Mouse (Mus musculus) limb, embryonic 14.5 days (tissue): ENCODE results near the gene Cst3. TPM values are rescaled to one million over a fixed set of nuclear protein-coding genes. Genes with fewer than 3 reads are reported as not detected.

Source experiments
- ATAC-seq: fragments of 200-750 bp; cut with Nextera tagmentation; 2 replicates; pipeline ENCODE4 v1.8.0; 2017; ENCODE audit warnings: low read depth, moderate number of reproducible peaks, moderate TSS enrichment; ENCODE audit not compliant: low FRiP score
- DNase-seq: peaks from one replicate; pipeline ENCODE4 v3.0.0-alpha.2; 2015; ENCODE audit warnings: low spot score
- H3K27ac ChIP-seq: fragments of 300-500 bp; sonication (generic); replicated peaks from 2 replicates; pipeline ENCODE4 v1.5.1; 2014; ENCODE audit warnings: low read depth, mild to moderate bottlenecking, low read length, moderate library complexity, mixed read lengths
- H3K27me3 ChIP-seq: fragments of 300-500 bp; sonication (generic); 2 replicates; pipeline ENCODE4 v1.6.1; 2014; ENCODE audit warnings: low read length, mixed read lengths; ENCODE audit not compliant: control insufficient read depth, insufficient read depth
- H3K36me3 ChIP-seq: fragments of 300-500 bp; sonication (generic); 2 replicates; pipeline ENCODE4 v1.6.1; 2014; ENCODE audit warnings: mild to moderate bottlenecking, low read length, moderate library complexity, mixed read lengths; ENCODE audit not compliant: control insufficient read depth, insufficient read depth
- H3K4me1 ChIP-seq: fragments of 300-500 bp; sonication (generic); 2 replicates; pipeline ENCODE4 v1.6.1; 2014; ENCODE audit warnings: antibody characterized with exemption, low read length, mixed read lengths; ENCODE audit not compliant: control insufficient read depth, insufficient read depth
- H3K4me2 ChIP-seq: fragments of 300-500 bp; sonication (generic); replicated peaks from 2 replicates; pipeline ENCODE4 v1.6.1; 2014; ENCODE audit warnings: low read depth, mild to moderate bottlenecking, low read length, moderate library complexity; ENCODE audit not compliant: severe bottlenecking
- H3K4me3 ChIP-seq: fragments of 300-500 bp; sonication (generic); replicated peaks from 2 replicates; pipeline ENCODE4 v1.5.1; 2014; ENCODE audit warnings: low read length
- H3K9ac ChIP-seq: fragments of 300-500 bp; sonication (generic); 2 replicates; pipeline ENCODE4 v1.6.1; 2014; ENCODE audit warnings: mild to moderate bottlenecking, low read depth, low read length, moderate library complexity; ENCODE audit not compliant: severe bottlenecking
- H3K9me3 ChIP-seq: fragments of 300-500 bp; sonication (generic); 2 replicates; pipeline ENCODE4 v1.6.1; 2016; ENCODE audit warnings: low read length; ENCODE audit not compliant: control insufficient read depth
- POLR2A ChIP-seq: fragments of 200-500 bp; IDR thresholded peaks from 2 replicates; pipeline ENCODE4 v1.8.0; 2012; ENCODE audit warnings: inconsistent platforms, mild to moderate bottlenecking, moderate library complexity, borderline replicate concordance; ENCODE audit not compliant: insufficient read depth, insufficient read length; ENCODE audit errors: extremely low read depth
- WGBS: fragments of 180-500 bp; shearing (Covaris S2); extraction: QIAGEN DNeasy Blood & Tissue Kit; methylation state at CpG from one replicate; pipeline ENCODE4 v1.1.7; 2014; 5-methylcytosine and 5-hydroxymethylcytosine counted together
- polyA plus RNA-seq, 2 experiments: library from polyadenylated mRNA; depleted of rRNA in 1 of 2; stranded (reverse) in 1 of 2; unstranded in 1 of 2; fragments of >200 nt; fragmentation: Nextera tagmentation in 1 of 2; extraction: Ambion mirVana in 1 of 2; gene quantifications; 2 replicates each; pipeline versions ENCODE4 v1.2.1 to v1.2.3; 2012 to 2014

Gene Cst3
- polyA plus RNA-seq, 2 experiments: 413 to 558 TPM

- Histone ChIP-seq H3K27ac (no peak overlapping the region), H3K36me3 (no peaks in the 10 kb centered on the region), H3K27me3 (no peaks in the 10 kb centered on the region), H3K4me2 (no peak overlapping the region), H3K9ac (no peak overlapping the region; the same call in 1 of the 2 replicates), H3K4me3 (no peak overlapping the region), H3K9me3 (no peaks in the 10 kb centered on the region), H3K4me1 (peaks cover 15% of the 10 kb centered on the region)
- DNase-seq: no peak
- TF ChIP-seq POLR2A: no peak
- 8% methylated on average over 2 of the region's 2 CpGs for WGBS
- ATAC-seq: no peak
Observed at GRCm38 (mm10) chr2:148878641-148879130, 3.2 kb upstream of the Cst3 start.

- no peak overlapping the region for H3K9ac ChIP-seq
- H3K4me1 ChIP-seq: peaks cover 24% of the 10 kb centered on the region
- no peak overlapping the region for H3K4me2 ChIP-seq
- no peak overlapping the region for H3K27ac ChIP-seq
- peaks cover 2% of the 10 kb centered on the region; the same call in 1 of the 2 replicates for H3K36me3 ChIP-seq
- DNase-seq (no peak), ATAC-seq (no peak)
- no peaks in the 10 kb centered on the region for H3K27me3 ChIP-seq
- H3K9me3 ChIP-seq: no peaks in the 10 kb centered on the region
- TF ChIP-seq POLR2A: no peak
- WGBS: 36% methylated on average over 3 of the region's 3 CpGs
- no peak overlapping the region for H3K4me3 ChIP-seq
Observed at GRCm38 (mm10) chr2:148877016-148877770, 1.7 kb upstream of the Cst3 start.

GRCm38 (mm10) chr2:148874617-148875334 is 716 bp downstream of the Cst3 start:
- H3K27ac ChIP-seq: peak overlapping the region; percentile 88
- H3K4me3 ChIP-seq: peak overlapping the region; percentile 73
- TF ChIP-seq POLR2A: no peak
- ATAC-seq (peak; percentile 64), DNase-seq (peak; percentile 35)
- H3K27me3 ChIP-seq: no peaks in the 10 kb centered on the region
- H3K36me3 ChIP-seq: peaks cover 16% of the 10 kb centered on the region
- H3K9ac ChIP-seq: peak overlapping the region; percentile 69
- H3K4me2 ChIP-seq: peak overlapping the region; percentile 89
- no peaks in the 10 kb centered on the region for H3K9me3 ChIP-seq
- peaks cover 24% of the 10 kb centered on the region for H3K4me1 ChIP-seq
- WGBS: under 1% methylated on average over 34 of the region's 34 CpGs

GRCm38 (mm10) chr2:148874224-148874616 is 1.3 kb downstream of the Cst3 start:
- H3K4me2 ChIP-seq: peak overlapping the region; percentile 89
- peak overlapping the region; percentile 69 for H3K9ac ChIP-seq
- ATAC-seq (no peak), DNase-seq (no peak)
- H3K4me1 ChIP-seq: peaks cover 24% of the 10 kb centered on the region
- no peaks in the 10 kb centered on the region for H3K27me3 ChIP-seq
- no peak for TF ChIP-seq POLR2A
- H3K27ac ChIP-seq: no peak overlapping the region
- peaks cover 16% of the 10 kb centered on the region for H3K36me3 ChIP-seq
- peak overlapping the region; percentile 73 for H3K4me3 ChIP-seq
- 33% methylated on average over 3 of the region's 3 CpGs for WGBS
- H3K9me3 ChIP-seq: no peaks in the 10 kb centered on the region

GRCm38 (mm10) chr2:148872860-148873259 is 2.6 kb downstream of the Cst3 start:
- WGBS: 79% methylated on average over 4 of the region's 4 CpGs
- DNase-seq (no peak), ATAC-seq (no peak)
- H3K9me3 ChIP-seq: no peaks in the 10 kb centered on the region
- H3K27ac ChIP-seq: no peak overlapping the region
- peaks cover 24% of the 10 kb centered on the region for H3K4me1 ChIP-seq
- TF ChIP-seq POLR2A: no peak
- peaks cover 16% of the 10 kb centered on the region for H3K36me3 ChIP-seq
- H3K27me3 ChIP-seq: no peaks in the 10 kb centered on the region
- no peak overlapping the region for H3K9ac ChIP-seq
- peak overlapping the region; percentile 89; the same call in 1 of the 2 replicates for H3K4me2 ChIP-seq
- H3K4me3 ChIP-seq: no peak overlapping the region
